Mouse (Mus musculus): Measurements from ENCODE around the gene Uhrf1bp1l. TPM values are rescaled to one million over a fixed set of nuclear protein-coding genes. Genes with fewer than 3 reads are reported as not detected.

The Uhrf1bp1l gene
- polyA plus RNA-seq, 1 experiment = 25.3 TPM

- Histone ChIP-seq H3K27ac (ENCODE audit: insufficient read depth, low read depth, low read length) (no peak overlapping the region), H3K4me3 (ENCODE audit: insufficient read depth, low read length) (no peak overlapping the region), H3K4me1 (ENCODE audit: control insufficient read depth, insufficient read depth, low read length) (peaks cover 25% of the 10 kb centered on the region)
- no peak for TF ChIP-seq POLR2A (IDR thresholded peaks at IDR 0.05; ENCODE audit: borderline replicate concordance, low read depth, low read length)
- TF ChIP-seq CTCF (IDR thresholded peaks at IDR 0.05; ENCODE audit: low read depth, low read length) = no peak
Observed at GRCm38 (mm10) chr10:89743266-89743665, 1.5 kb upstream of the Uhrf1bp1l start.

DNA sequence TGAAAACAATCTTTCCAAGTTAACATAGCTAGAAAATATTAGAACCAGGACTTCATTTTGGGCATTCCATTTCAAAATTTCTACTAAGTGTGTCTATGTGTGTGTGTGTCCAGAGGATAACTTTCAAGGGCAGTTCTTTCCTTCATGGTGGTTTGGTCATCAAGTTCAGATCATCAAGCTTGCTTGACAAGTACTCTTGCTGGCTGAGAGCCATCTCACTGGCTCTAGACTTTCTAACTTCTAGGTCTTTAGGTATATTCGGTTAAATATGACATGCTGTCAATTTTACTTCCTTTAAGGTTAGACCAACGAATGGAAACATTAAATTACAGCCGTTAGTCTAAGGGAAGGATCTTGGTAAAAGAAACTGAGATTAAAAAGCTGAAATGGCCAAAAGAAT is 450 bp upstream of the Uhrf1bp1l start:
- Histone ChIP-seq H3K4me1 (ENCODE audit: control insufficient read depth, insufficient read depth, low read length) (peaks cover 28% of the 10 kb centered on the region), H3K4me3 (ENCODE audit: insufficient read depth, low read length) (peak overlapping the region; percentile 19), H3K27ac (ENCODE audit: insufficient read depth, low read depth, low read length) (no peak overlapping the region)
- TF ChIP-seq POLR2A (IDR thresholded peaks at IDR 0.05; ENCODE audit: borderline replicate concordance, low read depth, low read length) = no peak
- TF ChIP-seq CTCF (IDR thresholded peaks at IDR 0.05; ENCODE audit: low read depth, low read length) = no peak

- TF ChIP-seq CTCF (IDR thresholded peaks at IDR 0.05; ENCODE audit: low read depth, low read length) (no peak), POLR2A (IDR thresholded peaks at IDR 0.05; ENCODE audit: borderline replicate concordance, low read depth, low read length) (no peak)
- Histone ChIP-seq H3K27ac (ENCODE audit: insufficient read depth, low read depth, low read length) (peak overlapping the region; percentile 70), H3K4me1 (ENCODE audit: control insufficient read depth, insufficient read depth, low read length) (peaks cover 24% of the 10 kb centered on the region), H3K4me3 (ENCODE audit: insufficient read depth, low read length) (peak overlapping the region; percentile 97)
Observed at GRCm38 (mm10) chr10:89745666-89746020, 852 bp downstream of the Uhrf1bp1l start.

DNA sequence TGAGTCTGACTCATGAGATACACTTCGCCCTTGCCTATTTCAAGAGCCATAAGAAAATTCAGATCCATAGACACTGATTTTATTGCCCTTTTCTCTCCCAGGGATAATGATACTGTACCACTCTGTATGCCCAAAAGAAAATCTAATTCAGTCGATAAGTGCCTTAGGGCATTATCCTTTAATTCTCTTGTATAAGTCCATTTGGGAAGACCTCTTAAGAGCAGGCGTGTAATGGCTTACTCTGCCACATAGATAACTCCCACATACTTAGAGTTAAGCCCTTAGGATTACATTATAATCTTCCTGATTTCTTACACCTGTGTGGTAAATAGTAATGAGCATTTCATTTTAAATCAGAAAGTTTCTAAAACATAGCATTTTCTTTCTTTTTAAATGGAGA is 1.8 kb downstream of the Uhrf1bp1l start:
- no peak overlapping the region for H3K27ac ChIP-seq (ENCODE audit: insufficient read depth, low read depth, low read length)
- no peak overlapping the region for H3K4me3 ChIP-seq (ENCODE audit: insufficient read depth, low read length)
- H3K4me1 ChIP-seq (ENCODE audit: control insufficient read depth, insufficient read depth, low read length) = peaks cover 19% of the 10 kb centered on the region
- TF ChIP-seq CTCF (IDR thresholded peaks at IDR 0.05; ENCODE audit: low read depth, low read length) (no peak), POLR2A (IDR thresholded peaks at IDR 0.05; ENCODE audit: borderline replicate concordance, low read depth, low read length) (no peak)

DNA sequence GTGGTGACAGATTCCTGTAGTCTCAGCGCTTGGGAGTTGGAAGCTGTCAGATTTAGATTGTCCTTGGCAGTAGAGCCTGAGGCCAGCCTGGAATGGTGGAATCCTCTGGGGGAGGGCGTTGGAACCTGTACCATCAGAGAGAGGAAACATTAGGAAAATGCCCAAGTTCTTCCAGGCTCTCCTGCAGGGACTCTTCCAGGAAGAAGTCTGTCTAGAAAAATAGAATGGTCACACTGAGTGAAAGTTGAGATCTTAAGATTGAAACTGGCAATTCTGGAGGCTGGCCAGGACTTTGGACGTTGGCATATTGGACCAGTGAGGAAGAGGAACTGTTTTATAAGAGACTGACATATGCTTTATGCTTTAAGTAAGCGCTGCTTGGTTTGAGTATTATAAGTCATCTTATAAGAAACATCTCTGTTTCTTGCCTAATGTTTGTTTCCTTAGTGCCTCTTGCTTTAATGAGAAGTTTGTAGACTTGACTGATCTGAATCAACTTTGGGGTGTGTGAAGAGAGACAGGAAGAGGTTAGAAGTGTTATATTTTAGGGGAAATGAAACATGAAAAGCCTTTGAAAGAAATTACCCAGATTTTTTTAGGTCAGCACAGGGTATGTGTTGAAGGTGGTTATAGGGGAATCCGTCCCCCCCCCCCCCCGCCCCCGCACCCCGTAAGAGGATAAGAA is 2.6 kb downstream of the Uhrf1bp1l start:
- peak overlapping the region; percentile 23 for H3K4me3 ChIP-seq (ENCODE audit: insufficient read depth, low read length)
- peaks cover 18% of the 10 kb centered on the region for H3K4me1 ChIP-seq (ENCODE audit: control insufficient read depth, insufficient read depth, low read length)
- H3K27ac ChIP-seq (ENCODE audit: insufficient read depth, low read depth, low read length) = peak overlapping the region; percentile 60
- TF ChIP-seq POLR2A (IDR thresholded peaks at IDR 0.05; ENCODE audit: borderline replicate concordance, low read depth, low read length) (no peak), CTCF (IDR thresholded peaks at IDR 0.05; ENCODE audit: low read depth, low read length) (no peak)

DNA sequence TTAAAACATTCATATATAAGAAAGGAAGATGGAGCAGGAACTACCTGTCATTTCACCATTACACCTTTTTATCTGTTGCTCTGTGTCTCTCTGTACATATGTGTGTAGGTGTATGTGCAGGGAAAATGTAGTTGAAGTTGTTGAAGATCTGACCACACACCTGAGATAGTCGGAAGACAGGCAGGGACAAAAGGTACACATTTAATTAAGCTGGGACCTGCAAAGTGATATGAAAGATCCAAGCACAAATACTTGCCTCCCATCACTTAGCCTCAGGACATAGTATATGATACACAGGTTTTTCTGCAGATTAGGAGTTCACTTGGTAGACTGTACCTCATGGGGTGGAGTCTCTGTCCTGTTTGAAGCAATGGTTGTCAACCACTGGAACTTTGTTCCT is 3.1 kb downstream of the Uhrf1bp1l start:
- TF ChIP-seq POLR2A (IDR thresholded peaks at IDR 0.05; ENCODE audit: borderline replicate concordance, low read depth, low read length) (no peak), CTCF (IDR thresholded peaks at IDR 0.05; ENCODE audit: low read depth, low read length) (no peak)
- H3K27ac ChIP-seq (ENCODE audit: insufficient read depth, low read depth, low read length) = peak overlapping the region; percentile 34; the same call in 1 of the 2 replicates
- peaks cover 18% of the 10 kb centered on the region for H3K4me1 ChIP-seq (ENCODE audit: control insufficient read depth, insufficient read depth, low read length)
- no peak overlapping the region for H3K4me3 ChIP-seq (ENCODE audit: insufficient read depth, low read length)

GRCm38 (mm10) chr10:89748619-89749018 is 3.8 kb downstream of the Uhrf1bp1l start:
- H3K4me3 ChIP-seq (ENCODE audit: insufficient read depth, low read length) = no peak overlapping the region
- TF ChIP-seq POLR2A (IDR thresholded peaks at IDR 0.05; ENCODE audit: borderline replicate concordance, low read depth, low read length) (no peak), CTCF (IDR thresholded peaks at IDR 0.05; ENCODE audit: low read depth, low read length) (no peak)
- H3K4me1 ChIP-seq (ENCODE audit: control insufficient read depth, insufficient read depth, low read length) = peaks cover 18% of the 10 kb centered on the region
- no peak overlapping the region for H3K27ac ChIP-seq (ENCODE audit: insufficient read depth, low read depth, low read length)

DNA sequence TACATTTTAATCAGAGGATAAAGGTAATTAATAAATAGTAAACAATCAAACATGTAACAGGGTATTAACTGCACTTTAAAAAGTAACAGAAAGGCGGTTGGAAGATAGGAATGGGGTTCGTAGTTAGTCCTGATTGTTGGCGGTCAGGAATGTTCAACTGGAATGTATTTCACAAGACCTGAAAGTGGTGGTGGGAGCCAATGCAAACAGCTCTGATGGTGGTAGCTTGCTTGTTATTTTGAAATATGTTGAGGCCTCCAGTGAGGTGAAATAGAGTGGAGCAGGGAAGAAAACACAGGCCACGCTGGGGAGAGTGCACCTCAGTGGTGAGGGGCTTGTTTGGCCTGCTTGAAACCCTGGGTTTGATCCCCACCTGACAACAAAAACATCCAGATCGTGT is 6.3 kb downstream of the Uhrf1bp1l start:
- Histone ChIP-seq H3K27ac (ENCODE audit: insufficient read depth, low read depth, low read length) (no peak overlapping the region), H3K4me3 (ENCODE audit: insufficient read depth, low read length) (no peak overlapping the region), H3K4me1 (ENCODE audit: control insufficient read depth, insufficient read depth, low read length) (peaks cover 16% of the 10 kb centered on the region)
- no peak for TF ChIP-seq POLR2A (IDR thresholded peaks at IDR 0.05; ENCODE audit: borderline replicate concordance, low read depth, low read length)
- no peak for TF ChIP-seq CTCF (IDR thresholded peaks at IDR 0.05; ENCODE audit: low read depth, low read length)

DNA sequence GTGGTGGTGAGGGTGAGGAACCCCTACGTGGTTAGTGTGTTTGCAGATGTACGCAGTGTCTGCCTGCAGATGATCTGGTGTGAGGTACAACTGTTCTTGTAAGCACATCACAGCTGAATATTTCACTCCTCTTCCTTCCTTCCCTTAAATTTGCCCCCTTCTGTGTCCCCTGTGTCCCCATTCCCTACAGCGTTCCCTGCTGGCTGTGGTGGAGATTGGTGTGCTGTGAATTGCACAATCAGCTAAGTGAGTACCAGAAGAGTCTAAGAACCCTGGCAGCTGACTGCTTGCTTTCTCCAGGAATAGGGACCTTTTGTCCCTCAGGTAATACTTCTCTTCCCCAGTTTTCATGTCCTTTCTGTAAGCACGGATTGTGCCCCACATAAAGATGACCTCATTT is 10.4 kb downstream of the Uhrf1bp1l start:
- Histone ChIP-seq H3K4me1 (ENCODE audit: control insufficient read depth, insufficient read depth, low read length) (peaks cover 3% of the 10 kb centered on the region; the same call in 1 of the 2 replicates), H3K4me3 (ENCODE audit: insufficient read depth, low read length) (no peak overlapping the region), H3K27ac (ENCODE audit: insufficient read depth, low read depth, low read length) (no peak overlapping the region)
- TF ChIP-seq POLR2A (IDR thresholded peaks at IDR 0.05; ENCODE audit: borderline replicate concordance, low read depth, low read length) (no peak), CTCF (IDR thresholded peaks at IDR 0.05; ENCODE audit: low read depth, low read length) (no peak)

GRCm38 (mm10) chr10:89760772-89761171 is 16.0 kb downstream of the Uhrf1bp1l start:
- Histone ChIP-seq H3K4me3 (ENCODE audit: insufficient read depth, low read length) (no peak overlapping the region), H3K27ac (ENCODE audit: insufficient read depth, low read depth, low read length) (no peak overlapping the region), H3K4me1 (ENCODE audit: control insufficient read depth, insufficient read depth, low read length) (peaks cover 21% of the 10 kb centered on the region)
- TF ChIP-seq CTCF (IDR thresholded peaks at IDR 0.05; ENCODE audit: low read depth, low read length) = no peak
- no peak for TF ChIP-seq POLR2A (IDR thresholded peaks at IDR 0.05; ENCODE audit: borderline replicate concordance, low read depth, low read length)
